Mouse (Mus musculus) bone marrow macrophage, adult 2 months (primary cell): ENCODE data around the gene Hes5.
A peak's percentile ranks its signal among the peaks of the same experiment; 100 is the strongest.

Experiments used
- CTCF ChIP-seq: IDR thresholded peaks from 2 replicates; pipeline ENCODE4 v1.5.1; 2012; ENCODE audit warnings: low read depth, mild to moderate bottlenecking, low read length, moderate library complexity
- POLR2A ChIP-seq: IDR thresholded peaks from 2 replicates; pipeline ENCODE4 v1.6.1; 2012; ENCODE audit warnings: mild to moderate bottlenecking, low read depth, low read length, borderline replicate concordance

DNA sequence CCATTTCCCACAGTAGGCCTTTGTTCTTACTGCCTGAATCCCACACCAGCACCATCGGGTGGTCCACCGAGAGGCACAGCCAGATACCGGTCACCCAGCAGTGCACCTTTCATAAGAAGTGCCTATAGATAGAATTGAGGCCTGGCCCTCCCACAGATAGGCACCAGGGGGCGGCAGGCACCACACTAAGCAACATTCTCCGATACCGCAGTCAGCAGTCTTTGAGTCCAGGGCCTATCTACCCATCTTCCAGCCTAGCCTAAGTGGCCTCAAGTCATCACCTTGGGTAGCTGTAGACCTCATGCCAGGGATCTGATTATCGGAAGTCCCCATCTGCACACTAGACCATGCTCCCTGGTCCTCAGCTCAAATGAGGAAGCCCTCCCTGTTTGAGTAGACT, 20.8 kb downstream of the Hes5 start:
- TF ChIP-seq CTCF, result peak; percentile 64; the same call in 1 of the 2 replicates
- no peak for TF ChIP-seq POLR2A
